Mouse (Mus musculus) testis, adult 2 months (tissue): Measurements from ENCODE around the gene Plscr4.

Experiments used
- CTCF ChIP-seq: fragments of 200-500 bp; IDR thresholded peaks from 2 replicates; pipeline ENCODE4 v1.5.1; 2012; ENCODE audit warnings: low read depth, mild to moderate bottlenecking, inconsistent platforms, low read length, moderate library complexity; ENCODE audit not compliant: control insufficient read depth, insufficient read depth, insufficient replicate concordance
- POLR2A ChIP-seq: fragments of 200-500 bp; IDR thresholded peaks from 2 replicates; pipeline ENCODE4 v1.6.1; 2012; ENCODE audit warnings: low read depth, mild to moderate bottlenecking, inconsistent platforms, low read length, moderate library complexity; ENCODE audit not compliant: control insufficient read depth

- TF ChIP-seq CTCF (no peak), POLR2A (no peak)
Observed at GRCm38 (mm10) chr9:92457261-92458058, at the start of gene Plscr4.
